Mouse (Mus musculus) kidney, embryonic 16.5 days (tissue): ENCODE results near the gene Tpbgl. TPM values are rescaled to one million over a fixed set of nuclear protein-coding genes. Genes with fewer than 3 reads are reported as not detected.

ENCODE experiments used
- ATAC-seq: fragments of 200-750 bp; cut with Nextera tagmentation; 2 replicates; pipeline ENCODE4 v1.8.0; 2017; ENCODE audit warnings: moderate TSS enrichment; ENCODE audit not compliant: low FRiP score, low TSS enrichment
- H3K27ac ChIP-seq: fragments of 300-500 bp; sonication (generic); 2 replicates; pipeline ENCODE4 v1.5.1; 2014; ENCODE audit warnings: low read length
- H3K27me3 ChIP-seq: fragments of 300-500 bp; sonication (generic); 2 replicates; pipeline ENCODE4 v1.6.1; 2014; ENCODE audit warnings: low read length, control low read depth, mixed read lengths; ENCODE audit not compliant: insufficient read depth
- H3K36me3 ChIP-seq: fragments of 300-500 bp; sonication (generic); 2 replicates; pipeline ENCODE4 v1.6.1; 2014; ENCODE audit warnings: low read length, control low read depth, mixed read lengths; ENCODE audit not compliant: insufficient read depth
- H3K4me1 ChIP-seq: fragments of 300-500 bp; sonication (generic); 2 replicates; pipeline ENCODE4 v1.6.1; 2014; ENCODE audit warnings: low read length, control low read depth, mixed read lengths; ENCODE audit not compliant: insufficient read depth
- H3K4me2 ChIP-seq: fragments of 300-500 bp; sonication (generic); replicated peaks from 2 replicates; pipeline ENCODE4 v1.6.1; 2014; ENCODE audit warnings: low read depth, low read length
- H3K4me3 ChIP-seq: fragments of 300-500 bp; sonication (generic); 2 replicates; pipeline ENCODE4 v1.5.1; 2014; ENCODE audit warnings: mild to moderate bottlenecking, low read length
- H3K9ac ChIP-seq: fragments of 300-500 bp; sonication (generic); replicated peaks from 2 replicates; pipeline ENCODE4 v1.6.1; 2014; ENCODE audit warnings: low read length
- H3K9me3 ChIP-seq: fragments of 300-500 bp; sonication (generic); 2 replicates; pipeline ENCODE4 v1.6.1; 2016; ENCODE audit warnings: low read length, control low read depth
- WGBS: fragments of 180-500 bp; shearing (Covaris S2); extraction: QIAGEN DNeasy Blood & Tissue Kit; methylation state at CpG from one replicate; pipeline ENCODE4 v1.1.7; 2014; 5-methylcytosine and 5-hydroxymethylcytosine counted together
- polyA plus RNA-seq: library from polyadenylated mRNA; unstranded; fragments of >200 nt; fragmentation: Nextera tagmentation; extraction: Ambion mirVana; gene quantifications from 2 replicates; pipeline ENCODE4 v1.2.1, GENCODE M21; 2015

The Tpbgl gene
- polyA plus RNA-seq, 1 experiment from 2014 or later: 0.67 TPM

- Histone ChIP-seq H3K4me3 (no peak overlapping the region), H3K9ac (no peak overlapping the region), H3K9me3 (no peaks in the 10 kb centered on the region), H3K27ac (no peak overlapping the region), H3K4me2 (no peak overlapping the region), H3K4me1 (no peaks in the 10 kb centered on the region), H3K36me3 (no peaks in the 10 kb centered on the region), H3K27me3 (no peaks in the 10 kb centered on the region)
- WGBS: 78% methylated on average over 7 of the region's 7 CpGs
- no peak for ATAC-seq
These were observed 17.8 kb upstream of the Tpbgl start for GRCm38 (mm10) chr7:99644701-99645100.

GRCm38 (mm10) chr7:99642078-99642477 is 15.2 kb upstream of the Tpbgl start:
- 62% methylated on average over 3 of the region's 3 CpGs for WGBS
- H3K27ac ChIP-seq: no peak overlapping the region
- H3K4me1 ChIP-seq: no peaks in the 10 kb centered on the region
- H3K9ac ChIP-seq: no peak overlapping the region
- H3K4me3 ChIP-seq: no peak overlapping the region
- H3K9me3 ChIP-seq: no peaks in the 10 kb centered on the region
- no peaks in the 10 kb centered on the region for H3K36me3 ChIP-seq
- H3K4me2 ChIP-seq: no peak overlapping the region
- H3K27me3 ChIP-seq: no peaks in the 10 kb centered on the region
- no peak for ATAC-seq

- no peaks in the 10 kb centered on the region for H3K9me3 ChIP-seq
- ATAC-seq: no peak
- no peak overlapping the region for H3K4me3 ChIP-seq
- no peak overlapping the region for H3K9ac ChIP-seq
- no peaks in the 10 kb centered on the region for H3K4me1 ChIP-seq
- H3K27ac ChIP-seq: no peak overlapping the region
- no peak overlapping the region for H3K4me2 ChIP-seq
- 25% methylated on average over 4 of the region's 4 CpGs for WGBS
- no peaks in the 10 kb centered on the region for H3K36me3 ChIP-seq
- no peaks in the 10 kb centered on the region for H3K27me3 ChIP-seq
These were observed 14.3 kb upstream of the Tpbgl start for GRCm38 (mm10) chr7:99641245-99641644.

GRCm38 (mm10) chr7:99633966-99634665 is 7.2 kb upstream of the Tpbgl start:
- Histone ChIP-seq H3K4me2 (no peak overlapping the region), H3K9ac (no peak overlapping the region), H3K4me1 (no peaks in the 10 kb centered on the region), H3K4me3 (no peak overlapping the region), H3K27ac (no peak overlapping the region), H3K9me3 (no peaks in the 10 kb centered on the region), H3K27me3 (0 out of 2 replicates have a peak, but pooled peaks cover 5% of the 10 kb centered on the region), H3K36me3 (no peaks in the 10 kb centered on the region)
- no peak for ATAC-seq
- WGBS: 75% methylated on average over 8 of the region's 8 CpGs

- H3K27me3 ChIP-seq: peaks cover 19% of the 10 kb centered on the region
- H3K4me2 ChIP-seq: no peak overlapping the region
- WGBS: 10% methylated on average over 6 of the region's 6 CpGs
- H3K4me3 ChIP-seq: no peak overlapping the region
- no peak for ATAC-seq
- H3K27ac ChIP-seq: no peak overlapping the region
- H3K9me3 ChIP-seq: no peaks in the 10 kb centered on the region
- H3K36me3 ChIP-seq: no peaks in the 10 kb centered on the region
- H3K4me1 ChIP-seq: 0 out of 2 replicates have a peak, but pooled peaks cover under 1% of the 10 kb centered on the region
- no peak overlapping the region for H3K9ac ChIP-seq
These were observed 5.4 kb upstream of the Tpbgl start for GRCm38 (mm10) chr7:99632286-99632685.

GRCm38 (mm10) chr7:99627366-99627765 is 463 bp upstream of the Tpbgl start:
- no peak overlapping the region for H3K9ac ChIP-seq
- no peak overlapping the region for H3K4me3 ChIP-seq
- peaks cover 56% of the 10 kb centered on the region for H3K27me3 ChIP-seq
- H3K9me3 ChIP-seq: no peaks in the 10 kb centered on the region
- 10% methylated on average over 7 of the region's 7 CpGs for WGBS
- peak overlapping the region; percentile 96 for H3K4me2 ChIP-seq
- no peaks in the 10 kb centered on the region for H3K36me3 ChIP-seq
- peaks cover 15% of the 10 kb centered on the region for H3K4me1 ChIP-seq
- no peak for ATAC-seq
- H3K27ac ChIP-seq: no peak overlapping the region

GRCm38 (mm10) chr7:99625722-99626375 is 1.1 kb downstream of the Tpbgl start:
- peaks cover 25% of the 10 kb centered on the region for H3K4me1 ChIP-seq
- H3K9me3 ChIP-seq: no peaks in the 10 kb centered on the region
- H3K27ac ChIP-seq: no peak overlapping the region
- peak; percentile 82 for ATAC-seq
- peak overlapping the region; percentile 56 for H3K4me3 ChIP-seq
- peak overlapping the region; percentile 52 for H3K9ac ChIP-seq
- H3K36me3 ChIP-seq: no peaks in the 10 kb centered on the region
- WGBS: under 1% methylated on average over 81 of the region's 81 CpGs
- H3K27me3 ChIP-seq: peaks cover 52% of the 10 kb centered on the region
- peak overlapping the region; percentile 96 for H3K4me2 ChIP-seq

GRCm38 (mm10) chr7:99618860-99619259 is 8.0 kb downstream of the Tpbgl start:
- Histone ChIP-seq H3K4me3 (no peak overlapping the region), H3K36me3 (no peaks in the 10 kb centered on the region), H3K4me2 (no peak overlapping the region), H3K27me3 (0 out of 2 replicates have a peak, but pooled peaks cover 5% of the 10 kb centered on the region), H3K27ac (no peak overlapping the region), H3K4me1 (0 out of 2 replicates have a peak, but pooled peaks cover 11% of the 10 kb centered on the region), H3K9me3 (no peaks in the 10 kb centered on the region), H3K9ac (no peak overlapping the region)
- 11% methylated on average over 3 of the region's 3 CpGs for WGBS
- ATAC-seq: no peak

- Histone ChIP-seq H3K4me2 (no peak overlapping the region), H3K36me3 (no peaks in the 10 kb centered on the region), H3K27ac (no peak overlapping the region), H3K9ac (no peak overlapping the region), H3K4me1 (0 out of 2 replicates have a peak, but pooled peaks cover 11% of the 10 kb centered on the region), H3K9me3 (no peaks in the 10 kb centered on the region), H3K27me3 (0 out of 2 replicates have a peak, but pooled peaks cover 3% of the 10 kb centered on the region), H3K4me3 (no peak overlapping the region)
- no peak for ATAC-seq
- WGBS: 79% methylated on average over 2 of the region's 2 CpGs
These were observed 8.6 kb downstream of the Tpbgl start for GRCm38 (mm10) chr7:99618264-99618663.

- Histone ChIP-seq H3K9ac (no peak overlapping the region), H3K4me3 (no peak overlapping the region), H3K36me3 (no peaks in the 10 kb centered on the region), H3K4me1 (no peaks in the 10 kb centered on the region), H3K9me3 (no peaks in the 10 kb centered on the region), H3K27ac (no peak overlapping the region), H3K27me3 (no peaks in the 10 kb centered on the region), H3K4me2 (no peak overlapping the region)
- ATAC-seq: no peak
- WGBS: 25% methylated on average over 2 of the region's 2 CpGs
These were observed 19.3 kb downstream of the Tpbgl start for GRCm38 (mm10) chr7:99607632-99608031.
